Mouse (Mus musculus) MEL (cell line): ENCODE results near the gene Rbms3. TPM values are rescaled to one million over a fixed set of nuclear protein-coding genes. Genes with fewer than 3 reads are reported as not detected.

Experiments used
- DNase-seq: peaks from one replicate; pipeline ENCODE4 v3.0.0; 2011; ENCODE audit warnings: low read depth, low spot score
- H3K27ac ChIP-seq: 2 replicates; pipeline ENCODE4 v1.5.1; 2012; ENCODE audit warnings: low read depth, mild to moderate bottlenecking, control low read depth, low read length, moderate library complexity; ENCODE audit not compliant: control insufficient read depth
- H3K27me3 ChIP-seq, 2 experiments: fragments of 150-350 bp in 1 of 2; sonication (generic) in 1 of 2; 2 replicates each; pipeline ENCODE4 v1.6.1; 2012; ENCODE audit warnings: low read length in 2 of 2, mild to moderate bottlenecking in 2 of 2, improper control_type of control experiment in 1 of 2, moderate library complexity in 1 of 2; ENCODE audit not compliant: insufficient read depth in 2 of 2, control insufficient read depth in 1 of 2
- H3K36me3 ChIP-seq, 2 experiments: 2 replicates each; pipeline ENCODE4 v1.6.1; 2012 to 2014; ENCODE audit warnings: low read length in 2 of 2, improper control_type of control experiment in 1 of 2, inconsistent platforms in 1 of 2, mild to moderate bottlenecking in 1 of 2; ENCODE audit not compliant: insufficient read depth in 2 of 2, control insufficient read depth in 1 of 2
- H3K4me1 ChIP-seq, 2 experiments: fragments of 150-350 bp in 1 of 2; sonication (generic) in 1 of 2; 2 replicates each; pipeline ENCODE4 v1.6.1; 2012; ENCODE audit warnings: low read length in 2 of 2, improper control_type of control experiment in 1 of 2, mild to moderate bottlenecking in 1 of 2; ENCODE audit not compliant: insufficient read depth in 2 of 2, control insufficient read depth in 1 of 2
- H3K4me3 ChIP-seq, 2 experiments: fragments of 150-350 bp in 1 of 2; sonication (generic) in 1 of 2; 2 replicates each; pipeline ENCODE4 v1.5.1; 2012; ENCODE audit warnings: low read depth in 2 of 2, low read length in 2 of 2, mild to moderate bottlenecking in 2 of 2, moderate library complexity in 2 of 2, control low read depth in 1 of 2, improper control_type of control experiment in 1 of 2; ENCODE audit not compliant: control insufficient read depth in 1 of 2, insufficient read depth in 1 of 2
- H3K79me2 ChIP-seq: 2 replicates; pipeline ENCODE4 v1.6.1; 2012; ENCODE audit warnings: mild to moderate bottlenecking, low read length, moderate library complexity; ENCODE audit not compliant: control insufficient read depth, poor library complexity, insufficient read depth
- H3K9ac ChIP-seq: 2 replicates; pipeline ENCODE4 v1.6.1; 2012; ENCODE audit warnings: low read depth, mild to moderate bottlenecking, control low read depth, low read length, moderate library complexity; ENCODE audit not compliant: control insufficient read depth, poor library complexity, severe bottlenecking
- H3K9me3 ChIP-seq: fragments of 150-350 bp; sonication (generic); replicated peaks from 2 replicates; pipeline ENCODE4 v1.6.1; 2012; ENCODE audit warnings: mild to moderate bottlenecking, low read length, improper control_type of control experiment, moderate library complexity; ENCODE audit not compliant: insufficient read depth
- CHD2 ChIP-seq: IDR thresholded peaks from 2 replicates; pipeline ENCODE4 v1.6.1; 2011; ENCODE audit warnings: low read length, improper control_type of control experiment
- E2F4 ChIP-seq: IDR thresholded peaks from 2 replicates; pipeline ENCODE4 v1.6.1; 2011; ENCODE audit warnings: low read depth, low read length, improper control_type of control experiment, borderline replicate concordance
- ELF1 ChIP-seq: IDR thresholded peaks from 2 replicates; pipeline ENCODE4 v1.6.1; 2014; ENCODE audit warnings: low read depth, mild to moderate bottlenecking, inconsistent platforms, low read length, improper control_type of control experiment, moderate library complexity
- EP300 ChIP-seq, 2 experiments: IDR thresholded peaks; 2 replicates each; pipeline ENCODE4 v1.6.1; 2011; ENCODE audit warnings: improper control_type of control experiment in 2 of 2, low read length in 2 of 2, low read depth in 1 of 2, mild to moderate bottlenecking in 1 of 2
- ETS1 ChIP-seq: IDR thresholded peaks from 2 replicates; pipeline ENCODE4 v1.6.1; 2012; ENCODE audit warnings: low read depth, mild to moderate bottlenecking, inconsistent platforms, low read length, improper control_type of control experiment, moderate library complexity
- GATA1 ChIP-seq: IDR thresholded peaks from 2 replicates; pipeline ENCODE4 v1.6.1; 2011; ENCODE audit warnings: low read depth, low read length, improper control_type of control experiment
- HCFC1 ChIP-seq: IDR thresholded peaks from 2 replicates; pipeline ENCODE4 v1.6.1; 2012; ENCODE audit warnings: low read depth, mild to moderate bottlenecking, inconsistent platforms, low read length, improper control_type of control experiment, moderate library complexity
- KAT2A ChIP-seq: conservative IDR thresholded peaks from 2 replicates; pipeline ENCODE4 v1.6.1; 2012; ENCODE audit warnings: low read depth, low read length, improper control_type of control experiment, inconsistent platforms
- MAX ChIP-seq: IDR thresholded peaks from 2 replicates; pipeline ENCODE4 v1.6.1; 2011; ENCODE audit warnings: low read length, improper control_type of control experiment
- MXI1 ChIP-seq: IDR thresholded peaks from 2 replicates; pipeline ENCODE4 v1.6.1; 2011; ENCODE audit warnings: mild to moderate bottlenecking, low read depth, low read length, improper control_type of control experiment
- MYC ChIP-seq: IDR thresholded peaks from 2 replicates; pipeline ENCODE4 v1.6.1; 2011; ENCODE audit warnings: low read depth, mild to moderate bottlenecking, low read length, improper control_type of control experiment, moderate library complexity
- NELFE ChIP-seq: IDR thresholded peaks from 2 replicates; pipeline ENCODE4 v1.6.1; 2011; ENCODE audit warnings: low read depth, low read length, improper control_type of control experiment
- POLR2AphosphoS5 ChIP-seq: IDR thresholded peaks from 2 replicates; pipeline ENCODE4 v1.6.1; 2012; ENCODE audit warnings: low read depth, borderline replicate concordance, mild to moderate bottlenecking, inconsistent platforms, low read length, moderate library complexity, mixed read lengths
- RAD21 ChIP-seq: IDR thresholded peaks from 2 replicates; pipeline ENCODE4 v1.6.1; 2011; ENCODE audit warnings: mild to moderate bottlenecking, low read depth, low read length, improper control_type of control experiment
- SIN3A ChIP-seq: IDR thresholded peaks from 2 replicates; pipeline ENCODE4 v1.6.1; 2012; ENCODE audit warnings: low read length, improper control_type of control experiment, inconsistent platforms
- SMC3 ChIP-seq: IDR thresholded peaks from 2 replicates; pipeline ENCODE4 v1.6.1; 2011; ENCODE audit warnings: low read depth, low read length, improper control_type of control experiment
- TAL1 ChIP-seq: IDR thresholded peaks from 2 replicates; pipeline ENCODE4 v1.6.1; 2012; ENCODE audit warnings: mild to moderate bottlenecking, inconsistent platforms, low read length, moderate library complexity, mixed read lengths
- TCF12 ChIP-seq: IDR thresholded peaks from 2 replicates; pipeline ENCODE4 v1.6.1; 2014; ENCODE audit warnings: low read depth, mild to moderate bottlenecking, inconsistent platforms, low read length, improper control_type of control experiment, moderate library complexity
- UBTF ChIP-seq: IDR thresholded peaks from 2 replicates; pipeline ENCODE4 v1.6.1; 2012; ENCODE audit warnings: low read depth, mild to moderate bottlenecking, inconsistent platforms, low read length, improper control_type of control experiment, moderate library complexity, borderline replicate concordance; ENCODE audit not compliant: insufficient read depth
- USF1 ChIP-seq: IDR thresholded peaks from 2 replicates; pipeline ENCODE4 v1.6.1; 2014; ENCODE audit warnings: low read depth, mild to moderate bottlenecking, inconsistent platforms, low read length, improper control_type of control experiment, moderate library complexity
- USF2 ChIP-seq, 2 experiments: IDR thresholded peaks; 2 replicates each; pipeline ENCODE4 v1.6.1; 2011 to 2012; ENCODE audit warnings: improper control_type of control experiment in 2 of 2, low read length in 2 of 2, borderline replicate concordance in 1 of 2, inconsistent platforms in 1 of 2, low read depth in 1 of 2, mild to moderate bottlenecking in 1 of 2; ENCODE audit not compliant: insufficient read depth in 1 of 2
- ZMIZ1 ChIP-seq: IDR thresholded peaks from 2 replicates; pipeline ENCODE4 v1.6.1; 2012; ENCODE audit warnings: low read depth, mild to moderate bottlenecking, inconsistent platforms, low read length, improper control_type of control experiment, moderate library complexity
- polyA plus RNA-seq, 2 experiments: library from polyadenylated mRNA; stranded (reverse) in 1 of 2; unstranded in 1 of 2; fragments of >175 nt in 1 of 2; fragments of >200 nt in 1 of 2; gene quantifications; 2 replicates each; pipeline versions ENCODE4 v1.2.1 to v1.2.4; 2012; ENCODE audit warnings: low replicate concordance in 2 of 2, low read depth in 1 of 2; ENCODE audit not compliant: insufficient read length in 2 of 2, insufficient read depth in 1 of 2, missing spikeins in 1 of 2
- total RNA-seq: library from RNA; depleted of rRNA; stranded (reverse); fragments of 300-350 nt; gene quantifications from 2 replicates; pipeline ENCODE4 v1.2.3, GENCODE M21; 2012

Gene Rbms3
- total and polyA plus RNA-seq, 3 experiments: not detected

GRCm38 (mm10) chr9:116879600-116880457 lies 749.9 kb downstream of the Rbms3 start:
- Histone ChIP-seq H3K9ac (peak overlapping the region; percentile 21; the same call in 1 of the 2 replicates), H3K4me1 (peaks cover 15 to 33% of the 10 kb centered on the region in 2 experiments), H3K9me3 (no peaks in the 10 kb centered on the region), H3K4me3 (peak overlapping the region in 1 of 2 experiments; percentile 12; a peak in 1 of 4 replicates), H3K79me2 (no peaks in the 10 kb centered on the region), H3K36me3 (peaks cover 0 to 39% of the 10 kb centered on the region in 2 experiments; a peak in 2 of 4 replicates), H3K27me3 (no peaks in the 10 kb centered on the region), H3K27ac (peak overlapping the region; percentile 74)
- peak; percentile 75 for DNase-seq
- TF ChIP-seq KAT2A (no peak), USF1 (no peak), MAX (peak; percentile 76), ETS1 (peak; percentile 57), GATA1 (peak; percentile 19; the same call in 1 of the 2 replicates), SMC3 (no peak), EP300 (IDR thresholded peaks at IDR 0.05; ENCODE audit: low read depth in 1 of 2, low read length in 2 of 2) (peak; percentile 32 to 62; a peak in 3 of 4 replicates), E2F4 (no peak), MYC (peak; percentile 73), MXI1 (peak; percentile 80), ZMIZ1 (no peak), TCF12 (peak; percentile 60; the same call in 1 of the 2 replicates), ELF1 (no peak), TAL1 (peak; percentile 42), RAD21 (no peak), SIN3A (peak; percentile 56; the same call in 1 of the 2 replicates), POLR2AphosphoS5 (no peak)

- Histone ChIP-seq H3K4me1 (peaks cover 18 to 31% of the 10 kb centered on the region in 2 experiments), H3K27ac (no peak overlapping the region), H3K4me3 (no peak overlapping the region), H3K36me3 (peaks cover 0 to 41% of the 10 kb centered on the region in 2 experiments; a peak in 2 of 4 replicates), H3K79me2 (no peaks in the 10 kb centered on the region; the same call in 1 of the 2 replicates), H3K27me3 (no peaks in the 10 kb centered on the region), H3K9me3 (no peaks in the 10 kb centered on the region), H3K9ac (no peak overlapping the region)
- DNase-seq: no peak
- TF ChIP-seq NELFE (no peak), UBTF (no peak), TCF12 (no peak), RAD21 (no peak), HCFC1 (no peak), CHD2 (no peak), USF2 (IDR thresholded peaks at IDR 0.05; ENCODE audit: borderline replicate concordance in 1 of 2, insufficient read depth in 1 of 2, low read depth in 1 of 2, low read length in 2 of 2) (no peak), USF1 (no peak), POLR2AphosphoS5 (no peak), E2F4 (no peak)
These were observed 752.9 kb downstream of the Rbms3 start for GRCm38 (mm10) chr9:116876786-116877185.
